Mouse (Mus musculus) ovary, adult 18-20 months (tissue): ENCODE measurements around the gene Adh1.

Source experiments
- DNase-seq: peaks from one replicate; pipeline ENCODE4 v3.0.0; 2022; ENCODE audit warnings: low spot score, mixed read lengths

Adh1 gene

DNA sequence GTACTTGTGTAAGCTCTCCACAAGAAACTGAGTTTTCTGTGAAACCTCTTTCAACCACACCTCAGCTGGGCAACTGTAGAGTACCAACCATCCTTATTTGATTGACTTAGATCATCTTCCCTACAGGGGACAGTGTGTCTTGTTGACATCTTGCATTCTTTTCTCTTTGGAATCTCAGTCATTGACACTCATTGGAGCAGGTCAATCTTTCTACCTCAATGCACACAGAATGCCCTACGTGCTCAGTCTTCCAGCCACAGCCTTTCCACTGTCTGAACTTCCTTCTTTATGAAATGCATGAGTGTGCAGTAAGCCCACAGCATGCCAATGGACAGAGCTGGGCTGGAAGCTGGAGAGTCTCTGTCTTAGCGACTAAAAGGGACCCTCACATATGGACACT is 29.9 kb downstream of the Adh1 start:
- DNase-seq, result no peak

DNA sequence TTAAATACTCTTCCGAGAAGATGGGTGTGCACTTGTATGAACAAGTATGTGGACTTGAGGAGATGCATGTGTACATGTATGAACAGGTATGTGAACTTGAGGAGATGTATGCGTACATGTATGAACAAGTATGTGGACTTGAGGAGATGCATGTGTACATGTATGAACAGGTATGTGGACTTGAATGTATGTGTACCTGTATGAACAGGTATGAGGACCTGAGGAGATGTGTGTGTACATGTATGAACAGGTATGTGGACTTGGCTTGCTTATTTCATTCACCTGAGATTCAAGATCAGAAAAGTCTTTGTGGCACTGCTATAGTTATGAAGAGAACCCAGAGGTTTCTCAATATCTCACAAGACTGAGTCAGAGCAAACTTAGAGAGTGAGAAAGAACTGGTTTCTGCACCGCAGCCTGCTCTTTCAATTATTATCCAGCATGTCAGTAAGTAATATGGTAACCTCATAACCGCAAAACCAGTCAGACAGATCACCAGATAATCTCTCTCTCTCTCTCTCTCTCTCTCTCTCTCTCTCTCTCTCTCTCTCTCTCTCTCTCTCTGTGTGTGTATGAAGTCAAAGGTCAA is 30.8 kb downstream of the Adh1 start:
- DNase-seq, result no peak

DNA sequence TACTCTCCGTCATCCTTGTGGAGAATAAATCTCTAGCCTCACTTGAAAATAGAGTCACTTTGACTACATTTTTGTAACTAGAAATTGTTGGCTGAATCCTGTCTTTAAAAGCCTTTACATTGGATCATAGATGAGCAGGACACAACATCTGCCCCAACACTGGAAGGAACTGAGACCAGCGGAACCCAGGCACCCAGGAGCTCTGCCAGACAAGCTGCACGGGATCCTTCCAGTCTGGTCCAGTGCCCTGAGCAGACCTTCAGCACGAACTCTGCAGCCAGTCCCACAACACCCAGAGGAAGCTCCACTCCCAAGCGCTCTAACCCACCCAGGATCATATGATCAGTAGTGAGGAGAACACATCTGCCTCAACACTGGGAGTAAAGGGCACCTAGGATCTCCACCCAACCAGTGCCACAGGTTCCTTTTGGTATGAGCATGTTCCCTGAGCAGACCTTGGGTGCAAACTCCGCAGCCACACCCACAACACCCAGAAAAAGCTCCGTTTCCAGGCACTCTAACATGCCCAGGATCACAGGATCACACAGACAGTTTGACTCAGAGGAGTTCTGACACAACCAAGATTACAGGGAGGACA is 32.6 kb downstream of the Adh1 start:
- no peak for DNase-seq

DNA sequence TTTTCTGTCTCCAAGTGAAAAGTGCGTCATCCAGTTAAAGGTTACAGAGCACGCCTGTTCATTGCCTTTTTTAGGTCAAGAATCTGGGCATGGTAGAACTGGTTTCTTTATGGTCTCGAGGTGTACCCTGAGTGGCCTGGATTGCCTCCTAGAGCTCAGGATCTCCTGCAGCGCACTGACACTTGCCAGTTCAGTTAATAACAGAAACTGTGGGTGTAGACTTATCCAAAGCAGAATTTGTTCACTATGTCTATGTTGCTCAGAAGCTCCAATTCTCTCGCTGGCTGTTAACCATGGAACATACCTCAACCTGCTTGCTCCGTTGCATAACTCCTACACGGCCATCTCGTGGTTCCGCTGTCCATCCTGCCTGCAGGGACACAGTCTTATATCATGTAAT is 39.3 kb downstream of the Adh1 start:
- no peak for DNase-seq

DNA sequence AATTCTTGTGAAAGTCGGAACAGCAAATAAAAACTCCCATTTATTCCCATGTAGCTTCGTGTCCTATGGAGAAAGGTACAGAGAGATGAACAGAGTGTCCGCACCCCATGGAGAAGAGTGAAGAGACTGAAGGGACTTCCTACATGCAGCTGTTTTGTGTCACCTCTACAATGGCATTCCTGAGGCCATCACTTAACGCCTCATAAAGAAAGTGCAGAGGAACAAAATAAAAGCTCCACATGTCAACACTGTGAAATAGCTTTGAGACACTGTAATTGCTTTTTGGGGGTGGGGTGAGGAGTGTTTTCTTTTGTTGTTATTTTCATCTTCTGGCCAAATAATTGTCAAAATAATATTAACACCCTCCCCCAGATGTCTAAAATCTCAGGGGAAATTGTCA is 41.9 kb downstream of the Adh1 start:
- no peak for DNase-seq

DNA sequence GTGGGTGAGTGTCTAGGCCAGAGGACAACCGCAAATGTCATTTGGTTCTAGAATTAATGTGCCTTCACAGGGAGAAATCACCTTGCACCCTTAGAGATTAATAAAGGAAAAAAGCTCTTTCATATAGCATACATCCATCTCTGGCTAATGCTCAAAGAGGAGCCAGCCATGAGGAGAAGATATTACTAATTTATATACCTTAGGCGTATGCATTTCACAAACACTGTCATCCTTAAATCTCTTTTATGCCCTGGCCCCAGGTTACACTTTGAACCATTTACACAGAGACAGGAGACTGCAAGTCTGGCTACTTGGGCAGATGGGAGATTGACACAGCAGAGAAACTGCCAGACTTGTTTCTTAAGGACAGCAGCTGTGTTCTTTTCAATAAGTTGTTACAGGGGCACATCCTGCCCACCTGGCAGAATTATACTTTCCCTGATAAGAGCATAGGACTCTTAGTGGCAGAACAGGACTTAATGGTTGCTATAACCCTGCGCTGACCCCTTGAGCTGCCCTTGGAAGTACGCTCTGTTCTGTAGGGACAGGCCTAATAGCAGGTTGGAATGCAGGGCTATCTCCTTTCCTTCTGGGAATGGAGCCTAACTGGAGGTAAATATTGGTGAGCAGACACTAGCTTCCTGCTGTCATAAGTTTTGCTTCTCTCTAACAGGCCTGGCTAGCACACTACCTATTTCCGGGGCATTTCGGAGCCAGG is 43.1 kb downstream of the Adh1 start:
- no peak for DNase-seq

DNA sequence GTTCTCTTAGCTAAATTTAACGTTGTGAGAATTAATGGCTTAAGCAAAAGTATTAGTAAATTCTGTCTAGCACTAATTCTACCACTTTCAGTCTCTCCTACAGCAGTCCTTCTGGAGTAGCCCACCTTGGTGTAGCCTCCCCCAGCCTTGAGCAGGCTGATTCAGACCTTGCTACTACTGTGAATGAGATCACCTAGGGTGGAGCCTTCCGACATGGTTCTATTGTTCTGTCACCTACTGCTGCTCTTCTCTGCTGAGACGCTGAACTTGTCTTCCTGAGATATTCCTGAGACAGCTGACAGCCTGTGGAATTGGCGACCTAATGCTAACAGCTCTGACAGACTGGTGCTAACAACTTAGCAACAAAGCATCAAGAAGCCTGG is 43.7 kb downstream of the Adh1 start:
- DNase-seq, result no peak

DNA sequence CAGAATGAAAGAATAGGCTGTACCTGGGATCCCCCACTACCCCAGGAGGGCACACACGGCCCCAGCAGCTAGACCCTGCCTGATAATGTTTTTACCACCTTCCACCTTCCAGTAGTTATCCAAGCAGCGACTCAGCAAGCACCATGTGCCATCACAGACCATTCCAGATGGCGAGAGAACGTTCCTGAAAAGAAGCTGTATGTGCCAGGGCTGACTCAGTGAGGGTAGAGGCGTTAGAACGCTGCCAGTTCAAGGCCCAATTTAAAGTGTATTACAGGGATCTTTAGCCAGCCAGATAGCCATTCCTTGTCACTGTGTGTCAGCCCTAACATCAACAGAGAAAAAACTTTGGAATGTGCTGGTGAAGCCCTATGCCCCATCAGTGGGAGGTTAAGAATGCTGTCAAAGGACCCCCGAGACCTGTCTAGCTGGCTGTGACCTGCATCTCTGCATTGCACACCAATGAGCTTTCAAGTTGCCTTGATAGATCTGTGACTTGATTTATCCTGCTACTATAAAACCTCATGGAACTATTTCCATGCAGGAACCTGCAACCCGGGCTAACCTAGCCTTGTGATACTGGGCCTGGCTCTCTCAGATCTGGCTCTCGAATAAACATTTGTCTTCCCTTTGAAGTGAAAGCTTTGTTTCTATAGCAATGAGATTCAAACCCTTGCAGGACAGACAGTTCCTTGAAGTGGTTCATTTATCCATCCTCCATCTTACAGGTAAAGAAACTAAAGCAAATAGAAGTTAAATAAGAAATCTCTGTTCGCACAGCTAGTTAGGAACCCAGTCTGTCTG is 44.9 kb downstream of the Adh1 start:
- DNase-seq, result no peak

DNA sequence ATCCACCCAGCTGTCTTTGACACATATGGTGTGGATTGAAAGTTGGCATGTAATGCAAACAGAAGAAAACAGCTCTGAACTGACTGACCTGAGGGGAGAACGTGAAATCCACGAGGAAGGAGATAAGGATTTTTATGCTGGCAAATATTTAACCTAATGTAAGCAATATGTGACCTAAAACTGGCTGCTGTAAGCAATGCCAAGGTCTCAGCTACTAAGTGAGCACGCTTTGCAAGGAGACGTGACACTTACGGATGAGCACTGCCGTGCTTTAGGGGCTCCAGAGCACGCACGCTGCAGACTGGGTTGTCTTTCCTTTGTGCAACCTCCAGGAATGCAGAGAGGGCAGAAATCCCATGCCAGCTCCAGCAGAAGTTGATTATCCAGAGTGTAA is 45.5 kb downstream of the Adh1 start:
- no peak for DNase-seq

DNA sequence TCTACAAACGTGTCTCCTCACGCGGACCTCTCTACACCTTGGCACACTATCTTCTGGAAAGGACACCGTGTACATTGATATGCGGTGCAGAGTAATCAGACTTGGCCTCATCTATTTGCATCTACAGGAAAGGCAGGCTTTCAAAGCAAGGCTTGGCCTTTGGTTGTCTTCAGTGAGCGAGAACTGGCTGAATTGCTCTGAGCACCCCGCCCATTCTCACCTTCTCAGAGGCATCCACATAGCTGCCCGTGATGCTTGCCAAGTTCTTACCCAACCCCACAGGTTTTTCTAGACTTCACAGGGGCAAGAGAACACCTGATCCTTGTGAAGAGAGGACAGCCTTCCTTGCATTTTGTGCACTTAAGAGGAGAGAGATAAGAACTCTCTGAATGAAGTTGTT is 49.1 kb downstream of the Adh1 start:
- DNase-seq, result no peak

DNA sequence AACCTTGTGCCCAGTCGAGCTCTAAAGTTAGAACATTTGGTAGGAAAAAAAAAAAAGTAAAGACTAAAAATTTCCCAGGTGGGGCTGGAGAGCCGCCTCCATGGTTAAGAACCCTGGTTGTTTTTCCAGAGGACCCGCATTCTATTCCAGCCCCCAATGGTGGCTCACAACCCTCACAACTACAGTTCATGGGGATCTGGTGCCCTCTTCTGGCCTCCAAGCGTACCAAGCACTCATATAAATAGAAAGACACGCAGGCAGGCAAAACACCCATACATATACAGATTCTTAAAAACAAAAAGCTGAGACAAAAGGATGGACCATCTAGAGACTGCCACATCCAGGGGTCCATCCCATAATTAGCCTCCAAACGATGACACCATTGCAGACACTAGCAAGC is 50.2 kb downstream of the Adh1 start:
- no peak for DNase-seq

DNA sequence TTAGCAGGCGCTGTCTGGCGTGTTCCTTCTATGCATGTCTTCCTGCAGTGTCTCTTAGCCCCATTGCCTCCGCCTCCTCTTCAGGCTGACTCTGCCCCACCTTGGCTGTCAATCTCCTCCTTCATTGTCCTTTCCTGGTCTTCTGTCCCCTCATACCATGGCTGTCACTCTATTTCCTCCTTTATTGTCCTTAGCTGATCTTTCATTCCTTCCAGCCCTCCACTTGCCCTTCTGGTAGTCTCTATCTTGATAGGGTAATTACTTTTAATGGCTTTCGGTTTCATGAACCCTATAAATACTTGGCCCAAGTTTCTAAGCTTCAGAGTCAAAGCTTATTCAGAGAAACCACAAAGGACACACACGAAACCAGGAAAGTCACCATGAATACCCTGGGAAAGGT is 52.2 kb downstream of the Adh1 start, which contains the start of gene Adh6a:
Gene Adh6a (plus strand): TSS at position 322 of the 400 bp plus-strand sequence.
- DNase-seq, result no peak

DNA sequence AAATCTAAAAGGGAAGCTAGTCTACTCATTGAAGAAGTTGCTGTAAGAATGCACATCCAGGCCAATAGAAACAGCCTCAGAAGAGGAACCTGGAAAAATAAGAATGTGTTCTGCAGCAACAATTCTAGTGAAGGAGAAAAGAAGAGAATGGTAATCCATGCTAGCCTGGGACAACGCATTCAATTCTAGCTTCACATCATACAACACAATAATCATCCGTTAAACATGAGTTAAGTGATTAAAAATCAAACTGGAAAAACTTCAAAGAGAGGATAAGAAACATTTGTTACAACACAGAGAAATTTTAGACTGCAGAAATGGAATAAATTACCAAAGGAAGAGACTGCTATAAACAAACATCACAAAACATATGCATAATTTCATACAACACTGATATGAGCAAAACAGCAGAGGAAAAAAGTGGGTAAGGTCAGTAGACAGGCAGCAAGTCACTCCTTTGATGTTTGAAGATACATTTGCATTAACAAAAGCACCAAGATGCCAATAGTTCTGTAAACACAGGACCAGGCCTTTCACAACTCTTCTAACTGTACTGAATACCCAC is 56.2 kb downstream of the Adh1 start:
- no peak for DNase-seq

DNA sequence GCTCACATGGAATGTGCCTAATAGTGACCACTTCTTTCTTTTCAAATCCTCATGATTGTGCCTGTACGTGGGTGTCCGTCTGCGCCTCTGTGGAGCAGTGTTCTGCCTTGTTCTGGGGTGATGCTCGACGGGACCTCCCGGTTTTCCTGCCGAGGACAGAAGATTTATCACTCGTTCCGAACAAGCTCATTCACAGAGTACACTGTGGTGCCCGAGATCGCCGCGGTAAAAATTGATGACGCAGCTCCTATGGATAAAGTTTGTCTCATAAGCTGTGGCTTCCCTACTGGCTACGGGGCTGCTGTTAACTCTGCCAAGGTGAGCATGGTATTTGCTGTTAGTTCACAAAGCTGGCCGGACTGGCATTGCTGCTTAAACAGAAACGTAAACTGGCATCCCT is 64.2 kb downstream of the Adh1 start:
- no peak for DNase-seq

DNA sequence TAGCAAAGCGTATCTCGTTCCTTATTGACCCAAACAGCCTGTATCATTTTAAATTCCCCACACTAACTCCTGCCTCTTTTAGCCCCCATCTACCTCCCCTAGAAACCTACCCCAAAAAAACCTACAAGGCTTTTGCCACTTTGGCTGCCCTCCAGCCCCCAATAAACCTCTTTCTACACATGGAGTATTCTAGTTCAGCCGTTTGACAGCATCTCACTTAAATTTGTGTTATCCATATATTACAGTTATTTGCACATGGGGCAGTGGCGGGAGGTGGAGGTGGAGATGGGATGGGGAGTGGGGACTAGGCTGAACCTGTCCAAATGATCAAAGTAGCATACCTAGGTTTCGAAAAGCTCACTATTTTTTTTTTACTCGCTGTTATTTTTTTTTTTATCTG is 64.7 kb downstream of the Adh1 start:
- DNase-seq, result no peak

DNA sequence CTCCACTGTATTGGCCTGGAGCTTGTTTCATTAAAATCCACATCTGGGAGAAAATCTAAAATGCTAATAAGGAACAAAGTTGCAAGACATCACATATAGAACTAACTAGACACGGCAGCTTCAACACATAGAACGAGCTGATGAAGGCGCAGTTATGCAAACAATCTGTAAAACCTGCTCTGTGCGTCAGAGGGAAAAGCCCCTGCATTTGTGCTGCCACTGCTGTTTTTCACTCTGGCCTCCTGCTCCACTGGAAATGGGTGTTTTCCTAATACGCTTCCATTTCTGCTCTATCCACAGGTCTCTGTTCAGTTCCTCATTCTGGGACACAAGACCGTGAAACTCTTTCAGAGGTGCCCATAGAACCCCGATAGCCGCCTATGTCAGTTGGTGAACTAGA is 73.1 kb downstream of the Adh1 start:
- no peak for DNase-seq

DNA sequence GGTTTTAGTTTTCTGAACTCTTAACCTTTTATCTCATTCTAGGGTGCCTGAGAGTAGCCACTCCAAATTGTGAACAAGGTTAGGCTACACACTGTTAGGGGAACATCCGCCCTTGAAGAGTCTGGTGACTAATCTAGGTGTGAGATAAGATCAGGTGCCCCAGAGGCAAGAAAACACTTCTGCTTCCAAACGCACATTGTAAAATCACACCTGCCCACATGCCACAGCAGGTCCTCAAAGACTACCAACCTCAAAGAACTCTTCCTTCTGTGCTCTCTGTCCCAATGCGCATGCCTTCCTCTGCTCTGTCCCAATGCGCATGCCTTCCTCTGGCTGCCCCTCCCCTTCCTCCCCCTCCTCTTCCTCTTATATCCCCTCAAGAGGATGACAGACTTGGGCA is 73.5 kb downstream of the Adh1 start:
- no peak for DNase-seq

DNA sequence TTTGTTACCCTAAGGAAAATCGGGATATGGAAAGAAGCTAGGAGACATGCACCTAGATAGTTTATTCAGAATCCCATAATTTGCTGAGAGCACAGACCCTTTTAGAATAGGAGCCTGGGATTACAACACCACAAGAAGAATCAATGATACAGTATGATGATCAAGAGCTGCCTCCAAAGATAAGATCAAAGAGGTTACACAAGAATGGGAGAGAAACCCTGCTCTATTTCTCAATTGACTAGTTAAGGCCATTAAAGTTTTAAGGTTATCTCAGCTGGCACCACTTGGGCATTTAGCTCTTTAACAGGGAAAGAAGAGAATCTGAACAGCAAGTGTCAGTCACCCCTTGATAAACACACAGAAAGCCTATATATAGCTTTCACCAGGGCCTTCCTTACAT is 74.8 kb downstream of the Adh1 start:
- no peak for DNase-seq

DNA sequence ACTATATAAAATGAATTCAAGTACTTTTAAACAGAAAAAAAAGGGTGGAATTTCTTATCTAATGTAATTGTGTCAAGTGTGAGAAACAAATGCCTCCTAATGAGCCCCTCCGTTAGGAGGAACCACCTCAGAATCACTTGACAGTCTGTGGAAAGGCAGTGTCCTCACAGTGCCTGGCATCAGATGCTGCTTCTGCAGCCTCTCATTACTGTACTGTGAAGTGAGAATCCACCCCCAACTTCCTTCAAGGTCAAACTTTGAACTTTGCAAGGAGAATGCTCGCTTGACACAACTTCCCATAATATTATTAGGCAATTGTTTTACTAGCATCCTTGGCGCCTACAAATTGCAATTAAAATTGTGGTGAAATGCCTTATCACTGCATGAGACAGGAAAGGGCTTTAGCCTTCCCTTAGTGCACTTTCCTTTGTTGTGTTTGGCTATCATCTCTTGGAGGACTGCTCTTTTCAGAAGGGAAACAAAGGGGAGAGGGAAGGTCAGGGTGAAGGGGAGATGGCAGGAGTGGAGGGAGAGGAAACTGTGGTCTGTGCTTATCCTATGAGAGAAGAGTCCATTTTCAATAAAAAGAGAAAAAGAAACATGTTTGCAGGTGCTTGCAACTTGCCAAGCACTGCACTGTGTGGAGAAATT is 75.4 kb downstream of the Adh1 start:
- no peak for DNase-seq
